Mouse (Mus musculus): ENCODE data around the gene Mycbp2. TPM values are rescaled to one million over a fixed set of nuclear protein-coding genes. Genes with fewer than 3 reads are reported as not detected.

The Mycbp2 gene
- polyA plus RNA-seq, 1 experiment from 2014 or later: 19.4 TPM

GRCm38 (mm10) chr14:103341385-103342294 is 5.0 kb downstream of the Mycbp2 start:
- no peak for ATAC-seq (ENCODE audit: insufficient number of reproducible peaks, low FRiP score, low TSS enrichment, low read depth)
- H3K4me3 ChIP-seq (ENCODE audit: low read depth, low read length): no peak overlapping the region
- H3K27ac ChIP-seq (replicated peaks; ENCODE audit: low read depth, low read length): no peak overlapping the region
- H3K36me3 ChIP-seq (ENCODE audit: control insufficient read depth, insufficient read depth, low read length): no peaks in the 10 kb centered on the region
- no peaks in the 10 kb centered on the region for H3K27me3 ChIP-seq (ENCODE audit: control insufficient read depth, insufficient read depth, low read length)
- H3K9ac ChIP-seq (ENCODE audit: low read length): no peak overlapping the region
- no peak for DNase-seq (ENCODE audit: low spot score)
- H3K9me3 ChIP-seq (ENCODE audit: control insufficient read depth, low read length): no peaks in the 10 kb centered on the region
- WGBS: 68% methylated on average over 1 of the region's 1 CpGs
- H3K4me2 ChIP-seq (ENCODE audit: low read depth, severe bottlenecking): no peak overlapping the region
- no peaks in the 10 kb centered on the region for H3K4me1 ChIP-seq (ENCODE audit: control insufficient read depth, insufficient read depth, low read length)

GRCm38 (mm10) chr14:103312926-103313325 is 33.7 kb downstream of the Mycbp2 start:
- Histone ChIP-seq H3K27me3 (ENCODE audit: control insufficient read depth, insufficient read depth, low read length) (no peaks in the 10 kb centered on the region), H3K9me3 (ENCODE audit: control insufficient read depth, low read length) (no peaks in the 10 kb centered on the region), H3K27ac (replicated peaks; ENCODE audit: low read depth, low read length) (no peak overlapping the region), H3K9ac (ENCODE audit: low read length) (no peak overlapping the region), H3K36me3 (ENCODE audit: control insufficient read depth, insufficient read depth, low read length) (peaks cover 5% of the 10 kb centered on the region), H3K4me1 (ENCODE audit: control insufficient read depth, insufficient read depth, low read length) (no peaks in the 10 kb centered on the region), H3K4me2 (ENCODE audit: low read depth, severe bottlenecking) (no peak overlapping the region), H3K4me3 (ENCODE audit: low read depth, low read length) (no peak overlapping the region)
- no peak for DNase-seq (ENCODE audit: low spot score)
- 96% methylated on average over 4 of the region's 4 CpGs for WGBS
- no peak for ATAC-seq (ENCODE audit: insufficient number of reproducible peaks, low FRiP score, low TSS enrichment, low read depth)

GRCm38 (mm10) chr14:103296227-103296626 is 50.4 kb downstream of the Mycbp2 start:
- H3K36me3 ChIP-seq (ENCODE audit: control insufficient read depth, insufficient read depth, low read length): peaks cover 10% of the 10 kb centered on the region; the same call in 1 of the 2 replicates
- 97% methylated on average over 2 of the region's 2 CpGs for WGBS

GRCm38 (mm10) chr14:103286650-103287049 is 60.0 kb downstream of the Mycbp2 start:
- Histone ChIP-seq H3K4me2 (ENCODE audit: low read depth, severe bottlenecking) (no peak overlapping the region), H3K36me3 (ENCODE audit: control insufficient read depth, insufficient read depth, low read length) (peaks cover 5% of the 10 kb centered on the region; the same call in 1 of the 2 replicates), H3K4me1 (ENCODE audit: control insufficient read depth, insufficient read depth, low read length) (no peaks in the 10 kb centered on the region), H3K9me3 (ENCODE audit: control insufficient read depth, low read length) (no peaks in the 10 kb centered on the region), H3K27me3 (ENCODE audit: control insufficient read depth, insufficient read depth, low read length) (no peaks in the 10 kb centered on the region), H3K27ac (replicated peaks; ENCODE audit: low read depth, low read length) (no peak overlapping the region), H3K4me3 (ENCODE audit: low read depth, low read length) (no peak overlapping the region), H3K9ac (ENCODE audit: low read length) (no peak overlapping the region)
- no peak for DNase-seq (ENCODE audit: low spot score)
- 84% methylated on average over 2 of the region's 2 CpGs for WGBS
- no peak for ATAC-seq (ENCODE audit: insufficient number of reproducible peaks, low FRiP score, low TSS enrichment, low read depth)

More at GRCm38 (mm10) chr14:103296227-103296626, 50.4 kb downstream of the Mycbp2 start:
- no peak for DNase-seq (ENCODE audit: low spot score)
- no peaks in the 10 kb centered on the region for H3K4me1 ChIP-seq (ENCODE audit: control insufficient read depth, insufficient read depth, low read length)
- no peak overlapping the region for H3K4me3 ChIP-seq (ENCODE audit: low read depth, low read length)
- no peak overlapping the region for H3K4me2 ChIP-seq (ENCODE audit: low read depth, severe bottlenecking)
- no peak overlapping the region for H3K9ac ChIP-seq (ENCODE audit: low read length)
- no peak for ATAC-seq (ENCODE audit: insufficient number of reproducible peaks, low FRiP score, low TSS enrichment, low read depth)
- no peaks in the 10 kb centered on the region for H3K9me3 ChIP-seq (ENCODE audit: control insufficient read depth, low read length)
- no peak overlapping the region for H3K27ac ChIP-seq (replicated peaks; ENCODE audit: low read depth, low read length)
- no peaks in the 10 kb centered on the region for H3K27me3 ChIP-seq (ENCODE audit: control insufficient read depth, insufficient read depth, low read length)

- Histone ChIP-seq H3K4me1 (ENCODE audit: control insufficient read depth, insufficient read depth, low read length) (no peaks in the 10 kb centered on the region), H3K4me2 (ENCODE audit: low read depth, severe bottlenecking) (no peak overlapping the region), H3K4me3 (ENCODE audit: low read depth, low read length) (no peak overlapping the region), H3K9ac (ENCODE audit: low read length) (no peak overlapping the region), H3K9me3 (ENCODE audit: control insufficient read depth, low read length) (no peaks in the 10 kb centered on the region), H3K36me3 (ENCODE audit: control insufficient read depth, insufficient read depth, low read length) (no peaks in the 10 kb centered on the region), H3K27me3 (ENCODE audit: control insufficient read depth, insufficient read depth, low read length) (no peaks in the 10 kb centered on the region), H3K27ac (replicated peaks; ENCODE audit: low read depth, low read length) (no peak overlapping the region)
- ATAC-seq (ENCODE audit: insufficient number of reproducible peaks, low FRiP score, low TSS enrichment, low read depth) (no peak), DNase-seq (ENCODE audit: low spot score) (no peak)
- 89% methylated on average over 4 of the region's 4 CpGs for WGBS
Observed at GRCm38 (mm10) chr14:103276667-103277066, 69.9 kb downstream of the Mycbp2 start.

GRCm38 (mm10) chr14:103260437-103260836 is 86.2 kb downstream of the Mycbp2 start:
- WGBS: 91% methylated on average over 2 of the region's 2 CpGs
- Histone ChIP-seq H3K36me3 (ENCODE audit: control insufficient read depth, insufficient read depth, low read length) (no peaks in the 10 kb centered on the region), H3K4me3 (ENCODE audit: low read depth, low read length) (no peak overlapping the region), H3K9ac (ENCODE audit: low read length) (no peak overlapping the region), H3K9me3 (ENCODE audit: control insufficient read depth, low read length) (no peaks in the 10 kb centered on the region), H3K4me1 (ENCODE audit: control insufficient read depth, insufficient read depth, low read length) (no peaks in the 10 kb centered on the region), H3K27me3 (ENCODE audit: control insufficient read depth, insufficient read depth, low read length) (no peaks in the 10 kb centered on the region), H3K27ac (replicated peaks; ENCODE audit: low read depth, low read length) (no peak overlapping the region), H3K4me2 (ENCODE audit: low read depth, severe bottlenecking) (no peak overlapping the region)
- ATAC-seq (ENCODE audit: insufficient number of reproducible peaks, low FRiP score, low TSS enrichment, low read depth) (no peak), DNase-seq (ENCODE audit: low spot score) (no peak)

- Histone ChIP-seq H3K27me3 (ENCODE audit: control insufficient read depth, insufficient read depth, low read length) (no peaks in the 10 kb centered on the region), H3K27ac (replicated peaks; ENCODE audit: low read depth, low read length) (no peak overlapping the region), H3K4me1 (ENCODE audit: control insufficient read depth, insufficient read depth, low read length) (no peaks in the 10 kb centered on the region), H3K4me3 (ENCODE audit: low read depth, low read length) (no peak overlapping the region), H3K4me2 (ENCODE audit: low read depth, severe bottlenecking) (no peak overlapping the region), H3K36me3 (ENCODE audit: control insufficient read depth, insufficient read depth, low read length) (no peaks in the 10 kb centered on the region), H3K9ac (ENCODE audit: low read length) (no peak overlapping the region), H3K9me3 (ENCODE audit: control insufficient read depth, low read length) (no peaks in the 10 kb centered on the region)
- no peak for DNase-seq (ENCODE audit: low spot score)
- WGBS: 92% methylated on average over 2 of the region's 2 CpGs
- ATAC-seq (ENCODE audit: insufficient number of reproducible peaks, low FRiP score, low TSS enrichment, low read depth): no peak
Observed at GRCm38 (mm10) chr14:103258745-103259144, 87.9 kb downstream of the Mycbp2 start.

GRCm38 (mm10) chr14:103256866-103257265 is 89.7 kb downstream of the Mycbp2 start:
- ATAC-seq (ENCODE audit: insufficient number of reproducible peaks, low FRiP score, low TSS enrichment, low read depth) (no peak), DNase-seq (ENCODE audit: low spot score) (no peak)
- Histone ChIP-seq H3K27ac (replicated peaks; ENCODE audit: low read depth, low read length) (no peak overlapping the region), H3K9me3 (ENCODE audit: control insufficient read depth, low read length) (no peaks in the 10 kb centered on the region), H3K27me3 (ENCODE audit: control insufficient read depth, insufficient read depth, low read length) (no peaks in the 10 kb centered on the region), H3K4me1 (ENCODE audit: control insufficient read depth, insufficient read depth, low read length) (no peaks in the 10 kb centered on the region), H3K4me3 (ENCODE audit: low read depth, low read length) (no peak overlapping the region), H3K9ac (ENCODE audit: low read length) (no peak overlapping the region), H3K4me2 (ENCODE audit: low read depth, severe bottlenecking) (no peak overlapping the region), H3K36me3 (ENCODE audit: control insufficient read depth, insufficient read depth, low read length) (no peaks in the 10 kb centered on the region)
- whole genome bisulfite sequencing: 94% methylated on average over 7 of the region's 7 CpGs

Measured in limb, embryonic 11.5 days (tissue).